Mouse (Mus musculus) neural tube, embryonic 15.5 days (tissue): ENCODE data around the gene Itfg2. TPM values are rescaled to one million over a fixed set of nuclear protein-coding genes. Genes with fewer than 3 reads are reported as not detected.
"Not testable (repeated sequence)": the region's sequence is repeated elsewhere in the genome, so short reads cannot be mapped to it uniquely, and the experiment has no call there.

Experiments used
- ATAC-seq: fragments of 200-750 bp; cut with Nextera tagmentation; 2 replicates; pipeline ENCODE4 v1.8.0; 2017; ENCODE audit warnings: mild to moderate bottlenecking, moderate TSS enrichment, moderate library complexity; ENCODE audit not compliant: low FRiP score
- H3K27ac ChIP-seq: fragments of 300-500 bp; sonication (generic); replicated peaks from 2 replicates; pipeline ENCODE4 v1.5.1; 2015; ENCODE audit warnings: mild to moderate bottlenecking, inconsistent platforms
- H3K27me3 ChIP-seq: fragments of 300-500 bp; sonication (generic); replicated peaks from 2 replicates; pipeline ENCODE4 v1.6.1; 2015; ENCODE audit warnings: inconsistent platforms
- H3K36me3 ChIP-seq: fragments of 300-500 bp; sonication (generic); 2 replicates; pipeline ENCODE4 v1.6.1; 2015; ENCODE audit warnings: inconsistent platforms
- H3K4me1 ChIP-seq: fragments of 300-500 bp; sonication (generic); 2 replicates; pipeline ENCODE4 v1.6.1; 2015; ENCODE audit warnings: inconsistent platforms
- H3K4me2 ChIP-seq: fragments of 300-500 bp; sonication (generic); 2 replicates; pipeline ENCODE4 v1.6.1; 2015; ENCODE audit warnings: inconsistent platforms, mild to moderate bottlenecking, moderate library complexity
- H3K4me3 ChIP-seq: fragments of 300-500 bp; sonication (generic); replicated peaks from 2 replicates; pipeline ENCODE4 v1.5.1; 2015; ENCODE audit warnings: mild to moderate bottlenecking, inconsistent platforms
- H3K9ac ChIP-seq: fragments of 300-500 bp; sonication (generic); replicated peaks from 2 replicates; pipeline ENCODE4 v1.6.1; 2015; ENCODE audit warnings: mild to moderate bottlenecking, inconsistent platforms
- H3K9me3 ChIP-seq: fragments of 300-500 bp; sonication (generic); replicated peaks from 2 replicates; pipeline ENCODE4 v1.6.1; 2016; ENCODE audit warnings: inconsistent platforms
- WGBS: fragments of 180-500 bp; shearing (Covaris S2); methylation state at CpG from one replicate; pipeline ENCODE4 v1.1.7; 2015; ENCODE audit warnings: mixed read lengths; 5-methylcytosine and 5-hydroxymethylcytosine counted together
- polyA plus RNA-seq: library from polyadenylated mRNA; unstranded; fragments of >200 nt; fragmentation: Nextera tagmentation; extraction: Ambion mirVana; gene quantifications from 2 replicates; pipeline ENCODE4 v1.2.1, GENCODE M21; 2015

Gene Itfg2
- polyA plus RNA-seq, 1 experiment from 2014 or later: 46.5 TPM

DNA sequence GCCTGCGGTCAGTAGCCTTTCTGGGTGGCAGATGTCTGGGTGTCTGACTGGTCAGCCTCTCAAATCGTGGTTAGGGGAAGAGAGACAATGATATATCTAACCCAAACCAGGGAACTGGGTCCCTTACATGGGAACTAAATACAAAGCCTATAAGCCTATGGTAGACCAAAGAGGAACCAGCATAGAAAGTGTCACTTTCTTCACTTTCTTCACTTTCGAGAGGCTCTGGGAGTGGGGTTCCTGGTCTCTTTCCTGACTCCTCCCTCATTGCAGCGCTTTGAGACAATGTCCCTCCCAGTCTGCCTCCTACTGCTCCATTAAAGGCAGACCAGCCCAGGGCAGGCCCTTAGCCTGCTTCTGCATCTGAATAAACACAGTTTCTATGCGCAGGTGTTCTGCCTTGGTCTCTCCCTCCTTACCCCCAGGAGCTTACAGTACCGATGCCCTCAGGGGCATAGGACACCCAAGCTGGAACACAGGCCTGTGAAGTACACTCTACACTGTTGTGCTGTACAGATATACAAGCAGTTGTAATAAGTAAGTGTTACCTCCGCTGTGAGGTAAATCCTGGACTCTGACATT is 16.1 kb downstream of the Itfg2 start:
- Histone ChIP-seq H3K27me3 (no peaks in the 10 kb centered on the region), H3K27ac (no peak overlapping the region), H3K4me2 (no peak overlapping the region), H3K9me3 (no peaks in the 10 kb centered on the region), H3K36me3 (peaks cover 73% of the 10 kb centered on the region), H3K4me1 (no peaks in the 10 kb centered on the region), H3K4me3 (no peak overlapping the region), H3K9ac (no peak overlapping the region)
- 85% methylated on average over 7 of the region's 7 CpGs for WGBS
- ATAC-seq: no peak

DNA sequence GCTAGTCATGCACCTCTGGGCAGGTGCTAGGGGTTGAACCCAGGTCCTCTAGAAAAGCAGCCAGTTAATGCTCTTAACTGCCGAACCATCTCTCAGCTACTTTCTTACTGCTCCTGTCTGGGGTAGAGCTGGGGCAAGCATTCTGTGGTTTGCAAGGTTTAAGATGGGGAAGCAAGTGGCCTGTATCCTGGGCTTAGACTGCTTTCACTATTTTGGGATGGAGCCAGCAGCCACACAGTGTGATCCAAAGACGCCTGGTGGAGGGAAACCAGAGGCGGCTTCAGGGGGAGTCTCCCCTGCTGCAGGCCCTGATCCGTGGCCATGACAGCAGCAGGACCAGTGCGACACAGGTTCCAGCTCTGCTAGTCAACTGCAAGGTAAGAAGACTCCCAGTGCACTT is 20.0 kb downstream of the Itfg2 start:
- no peak for ATAC-seq
- H3K27me3 ChIP-seq: no peaks in the 10 kb centered on the region
- no peak overlapping the region for H3K9ac ChIP-seq
- no peak overlapping the region for H3K4me3 ChIP-seq
- no peak overlapping the region for H3K4me2 ChIP-seq
- H3K27ac ChIP-seq: no peak overlapping the region
- peaks cover 37% of the 10 kb centered on the region for H3K36me3 ChIP-seq
- no peaks in the 10 kb centered on the region for H3K9me3 ChIP-seq
- 59% methylated on average over 5 of the region's 5 CpGs for WGBS
- peaks cover 27% of the 10 kb centered on the region for H3K4me1 ChIP-seq

DNA sequence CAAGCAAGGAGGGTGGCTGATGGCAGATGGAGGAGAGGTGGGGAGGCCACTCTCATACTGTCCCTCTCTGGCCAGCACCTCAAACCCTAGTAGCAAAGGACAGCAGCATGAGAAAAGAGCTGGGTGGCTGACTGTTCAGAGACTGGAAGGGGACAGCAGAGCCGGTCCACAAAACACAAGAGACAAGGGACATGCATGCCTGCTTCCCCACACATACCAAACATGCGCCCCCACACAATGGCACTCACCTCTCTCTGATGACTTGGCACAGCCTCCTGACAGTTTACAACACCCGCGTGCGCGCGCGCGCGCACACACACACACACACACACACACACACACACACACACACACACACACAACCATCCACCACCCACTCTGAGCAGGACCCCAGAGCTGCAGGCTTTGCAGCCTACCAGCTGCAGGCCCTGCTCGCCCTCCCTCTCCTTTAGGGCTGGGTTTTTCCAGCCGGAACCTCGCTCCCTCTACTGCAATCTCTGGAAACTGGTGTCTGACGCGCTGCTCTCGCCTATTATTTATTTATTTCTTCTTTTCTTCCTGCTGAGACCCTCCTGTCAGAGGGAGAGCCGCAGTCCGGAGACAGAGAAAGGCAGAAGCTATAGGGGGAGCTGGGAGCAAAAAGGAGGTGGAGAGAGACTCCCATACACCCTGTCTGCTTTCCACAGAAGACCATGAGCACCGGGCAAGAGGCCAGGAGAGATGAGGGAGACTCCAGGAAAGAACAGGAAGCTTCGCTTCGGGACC is 25.1 kb downstream of the Itfg2 start:
- no peaks in the 10 kb centered on the region for H3K27me3 ChIP-seq
- peaks cover 33% of the 10 kb centered on the region for H3K4me1 ChIP-seq
- peak; percentile 90 for ATAC-seq
- peak overlapping the region; percentile 81 for H3K27ac ChIP-seq
- H3K4me2 ChIP-seq: peak overlapping the region; percentile 59
- WGBS: 27% methylated on average over 15 of the region's 21 CpGs
- H3K9me3 ChIP-seq: no peaks in the 10 kb centered on the region
- H3K36me3 ChIP-seq: no peaks in the 10 kb centered on the region
- peak overlapping the region; percentile 40 for H3K4me3 ChIP-seq
- peak overlapping the region; percentile 49 for H3K9ac ChIP-seq

DNA sequence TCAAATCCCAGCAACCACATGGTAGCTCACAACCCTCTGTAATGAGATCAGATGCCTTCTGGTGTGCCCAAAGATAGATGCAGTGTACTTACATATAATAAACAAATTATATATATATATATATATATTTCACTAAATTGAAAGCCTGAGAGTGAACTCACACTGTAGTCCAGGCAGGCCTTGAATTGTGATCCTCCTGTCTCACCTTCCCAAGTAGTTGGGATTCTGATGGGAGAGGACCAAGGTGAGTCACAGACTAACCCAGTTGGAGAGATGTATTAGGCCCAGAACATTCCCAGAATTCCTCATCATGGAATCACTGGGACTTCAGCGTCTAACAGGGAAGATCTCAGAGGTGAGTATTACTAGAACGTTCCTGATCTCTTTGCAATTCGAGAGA is 25.7 kb downstream of the Itfg2 start, which contains the start of gene Nrip2:
TSS of gene Nrip2 (plus strand) at position 301 of the 400 bp plus-strand sequence.
- ATAC-seq: no peak; the same call in 1 of the 2 replicates
- no peaks in the 10 kb centered on the region for H3K36me3 ChIP-seq
- H3K9me3 ChIP-seq: no peaks in the 10 kb centered on the region
- peaks cover 33% of the 10 kb centered on the region for H3K4me1 ChIP-seq
- peak within 1 kb of the TSS; percentile 81 for H3K27ac ChIP-seq
- WGBS: 76% methylated on average over 3 of the region's 3 CpGs
- H3K4me2 ChIP-seq: peak within 1 kb of the TSS; percentile 59
- H3K4me3 ChIP-seq: peak within 1 kb of the TSS; percentile 40
- no peaks in the 10 kb centered on the region for H3K27me3 ChIP-seq
- peak within 1 kb of the TSS; percentile 49 for H3K9ac ChIP-seq

DNA sequence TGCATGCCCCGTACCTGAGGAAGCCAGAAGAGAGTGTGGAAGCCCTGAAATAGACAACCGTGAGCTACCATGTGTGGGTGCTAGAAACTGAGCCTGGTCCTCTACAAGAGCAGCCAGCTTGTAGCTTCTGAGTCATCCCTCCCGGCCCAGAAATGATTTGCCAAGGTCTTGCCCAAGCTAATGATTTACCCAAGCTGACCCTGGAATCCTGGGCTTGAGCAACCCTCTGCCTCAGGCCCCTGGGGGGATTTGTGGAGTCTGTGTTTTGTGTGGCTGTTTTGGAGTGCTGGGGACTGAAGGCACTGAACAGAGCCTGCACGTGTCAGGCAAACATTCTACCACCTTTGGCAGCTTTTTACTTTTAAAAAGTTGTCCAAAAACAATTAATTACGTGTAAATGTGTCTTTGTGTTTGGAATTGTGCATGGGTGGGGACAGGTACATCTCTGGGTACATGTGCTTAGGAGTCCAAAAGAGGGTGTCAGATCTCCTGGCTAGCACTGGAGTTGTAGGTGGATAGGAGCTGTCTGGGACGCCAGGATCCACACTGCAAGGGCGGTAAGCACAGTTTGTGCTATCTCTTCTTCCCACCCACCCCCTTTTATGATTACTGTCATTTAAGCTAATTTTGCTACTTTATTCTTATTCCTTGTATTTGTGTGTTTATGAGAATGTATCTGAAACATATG is 27.0 kb downstream of the Itfg2 start:
- no peak overlapping the region for H3K4me3 ChIP-seq
- H3K27ac ChIP-seq: no peak overlapping the region
- H3K9ac ChIP-seq: no peak overlapping the region
- H3K36me3 ChIP-seq: no peaks in the 10 kb centered on the region
- no peak overlapping the region for H3K4me2 ChIP-seq
- ATAC-seq: no peak
- no peaks in the 10 kb centered on the region for H3K27me3 ChIP-seq
- no peaks in the 10 kb centered on the region for H3K9me3 ChIP-seq
- H3K4me1 ChIP-seq: peaks cover 33% of the 10 kb centered on the region
- WGBS: 84% methylated on average over 7 of the region's 7 CpGs

DNA sequence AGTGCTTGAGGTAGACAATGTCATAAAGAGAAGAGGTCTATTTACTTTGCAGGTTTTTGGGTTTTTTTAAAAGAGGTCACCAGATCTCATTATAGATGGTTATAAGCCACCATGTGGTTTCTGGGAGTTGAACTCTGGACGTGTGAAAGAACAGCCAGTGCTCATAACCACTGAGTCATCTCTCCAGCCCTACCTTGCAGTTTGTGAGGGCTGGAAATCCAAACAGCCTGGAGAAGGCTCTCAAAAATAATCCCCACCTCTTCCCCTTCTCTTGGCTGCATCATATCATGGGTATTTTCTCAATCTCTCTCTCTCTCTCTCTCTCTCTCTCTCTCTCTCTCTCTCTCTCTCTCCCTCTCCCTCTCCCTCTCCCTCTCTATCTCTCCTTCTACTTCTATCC is 34.0 kb downstream of the Itfg2 start:
- 68% methylated on average over 1 of the region's 1 CpGs for WGBS
- no peak for ATAC-seq

DNA sequence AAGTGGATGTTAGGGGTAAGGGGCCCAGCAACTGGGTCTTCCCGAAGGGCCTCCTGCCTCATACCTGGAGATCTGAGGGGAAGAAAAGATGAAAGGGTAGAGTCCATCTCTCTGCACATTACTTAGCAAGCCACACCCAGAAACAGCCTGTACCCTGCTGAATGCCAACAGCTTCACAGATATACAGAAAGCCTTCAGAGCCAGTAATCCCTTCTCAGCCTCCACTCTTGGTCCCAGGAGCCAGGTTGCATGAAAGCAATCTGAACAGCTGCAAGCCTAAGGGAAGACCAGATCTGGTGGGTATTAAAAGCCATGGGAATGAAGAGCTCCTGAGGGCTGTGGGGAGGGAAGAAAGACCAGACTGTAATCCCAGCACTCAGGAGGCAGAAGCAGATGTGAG is 35.5 kb downstream of the Itfg2 start:
- Histone ChIP-seq H3K4me2 (no peak overlapping the region), H3K4me3 (no peak overlapping the region), H3K4me1 (no peaks in the 10 kb centered on the region), H3K27ac (no peak overlapping the region), H3K36me3 (no peaks in the 10 kb centered on the region), H3K9me3 (no peaks in the 10 kb centered on the region), H3K27me3 (no peaks in the 10 kb centered on the region), H3K9ac (no peak overlapping the region)
- no peak for ATAC-seq
- WGBS: 88% methylated on average over 1 of the region's 1 CpGs

More for the DNA sequence above, 34.0 kb downstream of the Itfg2 start:
- no peak overlapping the region for H3K4me3 ChIP-seq
- no peak overlapping the region for H3K4me2 ChIP-seq
- H3K36me3 ChIP-seq: no peaks in the 10 kb centered on the region
- no peaks in the 10 kb centered on the region for H3K27me3 ChIP-seq
- no peaks in the 10 kb centered on the region for H3K9me3 ChIP-seq
- no peak overlapping the region for H3K9ac ChIP-seq
- H3K4me1 ChIP-seq: no peaks in the 10 kb centered on the region
- no peak overlapping the region for H3K27ac ChIP-seq

DNA sequence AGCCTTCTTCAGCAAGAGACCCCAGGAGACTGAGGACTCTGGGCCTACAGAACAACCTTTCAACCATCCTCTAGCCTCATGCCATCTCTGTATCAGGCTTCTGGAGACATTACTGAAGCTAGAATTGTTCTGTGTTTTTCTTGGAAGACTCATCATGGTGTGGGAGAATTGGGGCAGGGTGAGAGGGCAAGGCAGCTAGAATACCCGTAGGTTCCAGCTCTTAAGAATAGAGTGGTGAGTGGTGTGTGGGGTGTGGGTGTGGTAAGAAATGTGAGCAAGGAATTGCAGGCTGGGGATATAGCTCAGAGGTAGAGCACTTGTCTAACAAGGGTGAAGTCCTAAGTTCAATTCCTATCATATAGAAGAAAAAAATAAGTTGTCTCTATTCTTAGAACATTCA is 39.7 kb downstream of the Itfg2 start:
- Histone ChIP-seq H3K4me3 (no peak overlapping the region), H3K4me1 (no peaks in the 10 kb centered on the region), H3K9ac (no peak overlapping the region), H3K4me2 (no peak overlapping the region), H3K36me3 (no peaks in the 10 kb centered on the region), H3K27me3 (no peaks in the 10 kb centered on the region), H3K9me3 (no peaks in the 10 kb centered on the region), H3K27ac (no peak overlapping the region)
- ATAC-seq: no peak
- WGBS: 77% methylated on average over 1 of the region's 1 CpGs

DNA sequence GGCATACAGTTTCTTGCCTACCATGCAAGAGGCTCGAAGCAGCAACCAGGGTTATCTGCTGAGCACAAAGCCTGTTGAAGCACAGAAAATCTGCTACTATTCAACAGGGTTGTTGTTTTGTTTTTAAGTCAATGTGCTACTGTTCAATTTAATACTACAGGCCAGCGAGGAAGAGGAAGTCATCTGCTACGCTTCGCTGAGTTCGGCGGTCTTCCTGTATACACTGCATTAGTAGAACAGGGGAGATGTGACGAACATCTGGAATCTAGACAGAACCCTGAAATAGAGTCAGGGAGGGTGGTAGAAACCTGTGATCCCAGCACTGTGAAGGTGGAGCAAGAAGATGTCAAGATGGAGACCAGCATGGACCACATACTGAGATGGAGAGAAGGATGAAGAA is 41.0 kb downstream of the Itfg2 start:
- H3K4me1 ChIP-seq: no peaks in the 10 kb centered on the region
- WGBS: 79% methylated on average over 7 of the region's 7 CpGs
- H3K4me2 ChIP-seq: no peak overlapping the region

DNA sequence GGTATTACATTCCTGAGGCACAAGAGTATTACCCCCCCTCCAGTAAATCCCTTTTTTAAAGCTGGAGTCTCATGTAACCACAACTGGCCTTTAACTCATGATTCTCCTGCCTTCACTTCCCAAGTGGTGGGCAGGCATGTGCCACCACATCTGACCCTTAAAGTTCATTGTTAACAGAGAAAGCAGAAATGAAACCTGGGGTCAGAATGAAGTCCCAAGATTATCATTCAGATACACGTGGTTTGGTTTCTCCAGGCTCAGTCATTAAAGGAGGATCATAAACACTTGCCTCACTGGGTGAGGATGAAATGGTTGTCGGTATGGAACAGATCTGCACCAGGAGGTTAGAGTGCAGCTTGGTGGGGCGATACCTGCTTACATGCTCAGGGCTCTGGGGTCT is 43.5 kb downstream of the Itfg2 start:
- H3K9ac ChIP-seq: no peak overlapping the region
- H3K27ac ChIP-seq: no peak overlapping the region
- no peaks in the 10 kb centered on the region for H3K9me3 ChIP-seq
- no peak for ATAC-seq
- no peaks in the 10 kb centered on the region for H3K4me1 ChIP-seq
- H3K36me3 ChIP-seq: no peaks in the 10 kb centered on the region
- H3K4me3 ChIP-seq: no peak overlapping the region
- no peaks in the 10 kb centered on the region for H3K27me3 ChIP-seq
- H3K4me2 ChIP-seq: no peak overlapping the region
- WGBS: 68% methylated on average over 3 of the region's 3 CpGs

More for the DNA sequence above, 41.0 kb downstream of the Itfg2 start:
- Histone ChIP-seq H3K27ac (no peak overlapping the region), H3K9me3 (no peaks in the 10 kb centered on the region), H3K9ac (no peak overlapping the region), H3K27me3 (no peaks in the 10 kb centered on the region), H3K36me3 (no peaks in the 10 kb centered on the region), H3K4me3 (no peak overlapping the region)
- no peak for ATAC-seq

DNA sequence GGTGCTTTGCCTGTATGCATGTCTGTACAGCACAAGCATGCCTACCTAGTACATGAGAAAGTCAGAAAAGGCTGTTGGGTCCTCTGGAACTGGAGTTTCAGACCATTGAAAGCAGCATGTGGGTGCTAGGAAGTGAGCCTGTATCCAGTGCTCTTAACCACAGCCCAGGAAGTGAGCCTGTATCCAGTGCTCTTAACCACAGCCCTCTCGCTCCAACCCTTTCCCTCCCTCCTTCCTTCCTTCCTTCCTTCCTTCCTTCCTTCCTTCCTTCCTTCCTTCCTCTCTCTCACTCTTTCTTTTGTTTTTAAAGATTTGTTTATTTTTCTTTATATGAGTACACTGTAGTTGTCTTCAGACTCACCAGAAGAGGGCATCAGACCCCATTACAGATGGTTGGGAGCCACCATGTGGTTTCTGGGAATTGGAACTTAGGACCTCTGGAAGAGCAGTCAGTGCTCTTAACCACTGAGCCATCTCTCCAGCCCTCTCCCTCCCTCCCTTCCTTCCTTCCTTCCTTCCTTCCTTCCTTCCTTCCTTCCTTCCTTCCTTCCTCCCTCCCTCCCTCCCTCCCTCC is 44.0 kb downstream of the Itfg2 start:
- not testable (repeated sequence) for H3K9ac ChIP-seq, H3K27me3 ChIP-seq, H3K4me3 ChIP-seq, H3K9me3 ChIP-seq, H3K4me2 ChIP-seq, H3K36me3 ChIP-seq, ATAC-seq, H3K27ac ChIP-seq, H3K4me1 ChIP-seq
- WGBS: 93% methylated on average over 1 of the region's 1 CpGs
